Mouse (Mus musculus) hindbrain, embryonic 10.5 days (tissue): ENCODE measurements at regions not wholly inside any gene's neighbourhood (a gene's known extent, or its start where the extent isn't known, plus 50 kb on each side); places are given as distances from the start of the nearest gene placed in this dataset.

ENCODE experiments used
- DNase-seq: peaks from one replicate; pipeline ENCODE4 v3.0.0-alpha.2; 2017; ENCODE audit warnings: low spot score
- H3K27ac ChIP-seq: fragments of 300-500 bp; sonication (generic); 2 replicates; pipeline ENCODE4 v1.5.1; 2016; ENCODE audit warnings: mild to moderate bottlenecking, moderate library complexity
- H3K27me3 ChIP-seq: fragments of 300-500 bp; sonication (generic); 2 replicates; pipeline ENCODE4 v1.6.1; 2016; ENCODE audit warnings: mild to moderate bottlenecking; ENCODE audit not compliant: poor library complexity, insufficient read depth, severe bottlenecking
- H3K36me3 ChIP-seq: fragments of 300-500 bp; sonication (generic); 2 replicates; pipeline ENCODE4 v1.6.1; 2016; ENCODE audit warnings: mild to moderate bottlenecking, moderate library complexity
- H3K4me1 ChIP-seq: fragments of 300-500 bp; sonication (generic); replicated peaks from 2 replicates; pipeline ENCODE4 v1.6.1; 2016; ENCODE audit warnings: mild to moderate bottlenecking
- H3K4me3 ChIP-seq: fragments of 300-500 bp; sonication (generic); 2 replicates; pipeline ENCODE4 v1.5.1; 2016; ENCODE audit warnings: mild to moderate bottlenecking, moderate library complexity
- H3K9me3 ChIP-seq: fragments of 300-500 bp; sonication (generic); 2 replicates; pipeline ENCODE4 v1.6.1; 2016; ENCODE audit warnings: mild to moderate bottlenecking, moderate library complexity
- WGBS: fragments of 180-500 bp; shearing (Covaris S2); methylation state at CpG from one replicate; pipeline ENCODE4 v1.1.7; 2016; 5-methylcytosine and 5-hydroxymethylcytosine counted together

DNA sequence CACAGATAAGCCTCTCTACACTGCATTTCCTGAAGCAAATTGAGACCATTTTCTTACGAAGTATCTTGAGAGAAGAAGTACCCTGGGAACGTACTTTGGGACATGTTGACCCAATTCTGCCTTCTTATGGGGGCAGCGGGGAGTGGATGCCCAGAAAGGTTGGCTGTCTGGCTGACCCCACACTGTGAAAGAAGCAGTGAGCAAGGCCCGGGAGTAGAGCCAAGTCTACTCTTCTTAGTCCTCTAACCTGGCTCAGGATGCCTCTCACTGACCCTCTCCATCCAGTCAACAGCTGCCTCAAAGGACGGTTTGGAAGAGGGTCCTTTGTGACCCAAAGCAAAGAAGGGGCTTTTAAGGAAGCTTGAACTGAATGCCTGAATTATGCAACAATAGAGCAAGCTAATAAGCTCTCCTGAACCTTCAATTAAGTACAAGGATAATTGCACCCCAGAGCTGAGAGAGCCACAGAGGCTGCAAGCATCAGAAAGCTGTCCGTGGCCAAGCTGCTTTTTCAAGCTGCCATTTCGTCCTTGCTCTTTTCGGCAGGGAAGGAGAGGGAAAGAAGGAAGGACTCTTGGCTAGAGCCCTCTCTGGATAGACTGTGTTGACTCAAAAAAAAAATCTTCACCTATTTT is 70.3 kb downstream of the Pctp start:
- Histone ChIP-seq H3K36me3 (no peaks in the 10 kb centered on the region), H3K27me3 (no peaks in the 10 kb centered on the region), H3K9me3 (no peaks in the 10 kb centered on the region), H3K4me1 (no peaks in the 10 kb centered on the region), H3K4me3 (no peak overlapping the region), H3K27ac (no peak overlapping the region)
- WGBS: 77% methylated on average over 8 of the region's 8 CpGs
- no peak for DNase-seq

GRCm38 (mm10) chr11:89929115-89929988 is 73.3 kb downstream of the Pctp start:
- WGBS: 87% methylated on average over 12 of the region's 12 CpGs
- no peaks in the 10 kb centered on the region for H3K9me3 ChIP-seq
- no peaks in the 10 kb centered on the region for H3K27me3 ChIP-seq

GRCm38 (mm10) chr11:89927483-89928156 is 75.1 kb downstream of the Pctp start:
- WGBS: 91% methylated on average over 3 of the region's 3 CpGs
- DNase-seq: no peak
- no peak overlapping the region for H3K4me3 ChIP-seq
- H3K9me3 ChIP-seq: no peaks in the 10 kb centered on the region
- H3K4me1 ChIP-seq: 0 out of 2 replicates have a peak, but pooled peaks cover 3% of the 10 kb centered on the region
- H3K27ac ChIP-seq: no peak overlapping the region
- no peaks in the 10 kb centered on the region for H3K36me3 ChIP-seq
- H3K27me3 ChIP-seq: no peaks in the 10 kb centered on the region

More at GRCm38 (mm10) chr11:89929115-89929988, 73.3 kb downstream of the Pctp start:
- no peak for DNase-seq
- no peaks in the 10 kb centered on the region for H3K36me3 ChIP-seq
- H3K27ac ChIP-seq: no peak overlapping the region
- H3K4me1 ChIP-seq: 0 out of 2 replicates have a peak, but pooled peaks cover 3% of the 10 kb centered on the region
- H3K4me3 ChIP-seq: no peak overlapping the region

DNA sequence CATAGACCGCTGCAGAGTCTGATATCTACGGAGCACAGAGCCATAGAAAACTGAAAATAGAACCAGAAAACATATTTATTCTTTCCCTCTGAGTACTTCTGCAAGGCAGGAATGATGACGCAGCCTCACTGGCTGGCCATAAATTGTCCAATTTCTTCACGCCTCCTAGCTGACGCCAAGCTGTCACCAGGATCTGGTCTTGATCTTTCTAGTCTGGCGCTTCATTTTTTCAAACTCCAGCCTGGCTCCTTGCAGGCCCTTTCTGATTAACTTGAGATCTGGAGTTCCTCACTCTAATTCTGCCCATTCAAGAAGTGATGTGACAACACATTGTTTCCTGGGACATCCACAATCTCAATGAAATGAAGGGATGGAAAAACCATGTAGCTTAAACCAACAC is 80.1 kb downstream of the Pctp start:
- Histone ChIP-seq H3K9me3 (no peaks in the 10 kb centered on the region), H3K4me3 (no peak overlapping the region), H3K27me3 (no peaks in the 10 kb centered on the region), H3K36me3 (no peaks in the 10 kb centered on the region), H3K4me1 (0 out of 2 replicates have a peak, but pooled peaks cover 3% of the 10 kb centered on the region), H3K27ac (no peak overlapping the region)
- no peak for DNase-seq
- WGBS: 84% methylated on average over 6 of the region's 6 CpGs

GRCm38 (mm10) chr11:89921146-89921545 is 81.5 kb downstream of the Pctp start:
- H3K4me1 ChIP-seq: no peaks in the 10 kb centered on the region
- peak; percentile 18 for DNase-seq
- H3K27me3 ChIP-seq: no peaks in the 10 kb centered on the region
- 51% methylated on average over 6 of the region's 6 CpGs for WGBS
- no peak overlapping the region for H3K4me3 ChIP-seq
- H3K9me3 ChIP-seq: no peaks in the 10 kb centered on the region
- H3K27ac ChIP-seq: no peak overlapping the region
- no peaks in the 10 kb centered on the region for H3K36me3 ChIP-seq

GRCm38 (mm10) chr11:89915795-89916194 is 86.9 kb downstream of the Pctp start:
- no peak overlapping the region for H3K27ac ChIP-seq
- H3K27me3 ChIP-seq: no peaks in the 10 kb centered on the region
- 88% methylated on average over 4 of the region's 4 CpGs for WGBS
- no peaks in the 10 kb centered on the region for H3K4me1 ChIP-seq
- DNase-seq: no peak
- H3K36me3 ChIP-seq: no peaks in the 10 kb centered on the region
- H3K4me3 ChIP-seq: no peak overlapping the region
- H3K9me3 ChIP-seq: no peaks in the 10 kb centered on the region

GRCm38 (mm10) chr11:89914577-89914976 is 88.1 kb downstream of the Pctp start:
- DNase-seq: no peak
- Histone ChIP-seq H3K27ac (no peak overlapping the region), H3K27me3 (no peaks in the 10 kb centered on the region), H3K4me1 (no peaks in the 10 kb centered on the region), H3K36me3 (no peaks in the 10 kb centered on the region), H3K9me3 (no peaks in the 10 kb centered on the region), H3K4me3 (no peak overlapping the region)
- 86% methylated on average over 2 of the region's 2 CpGs for WGBS

GRCm38 (mm10) chr11:89901241-89901740 is 101.4 kb downstream of the Pctp start:
- no peak for DNase-seq
- H3K4me3 ChIP-seq: no peak overlapping the region
- no peaks in the 10 kb centered on the region for H3K27me3 ChIP-seq
- no peaks in the 10 kb centered on the region for H3K9me3 ChIP-seq
- no peaks in the 10 kb centered on the region for H3K4me1 ChIP-seq
- 85% methylated on average over 9 of the region's 9 CpGs for WGBS
- no peaks in the 10 kb centered on the region for H3K36me3 ChIP-seq
- no peak overlapping the region for H3K27ac ChIP-seq

- no peak for DNase-seq
- H3K27me3 ChIP-seq: no peaks in the 10 kb centered on the region
- WGBS: 78% methylated on average over 4 of the region's 4 CpGs
- no peak overlapping the region for H3K27ac ChIP-seq
- H3K4me3 ChIP-seq: no peak overlapping the region
- no peaks in the 10 kb centered on the region for H3K9me3 ChIP-seq
- no peaks in the 10 kb centered on the region for H3K36me3 ChIP-seq
- no peaks in the 10 kb centered on the region for H3K4me1 ChIP-seq
Measured at GRCm38 (mm10) chr11:89898516-89898915, 104.2 kb downstream of the Pctp start.

GRCm38 (mm10) chr11:89896854-89897253 is 105.8 kb downstream of the Pctp start:
- no peak for DNase-seq
- Histone ChIP-seq H3K4me3 (no peak overlapping the region), H3K9me3 (no peaks in the 10 kb centered on the region), H3K27me3 (no peaks in the 10 kb centered on the region), H3K27ac (no peak overlapping the region), H3K36me3 (no peaks in the 10 kb centered on the region), H3K4me1 (no peaks in the 10 kb centered on the region)
- 72% methylated on average over 3 of the region's 3 CpGs for WGBS

DNA sequence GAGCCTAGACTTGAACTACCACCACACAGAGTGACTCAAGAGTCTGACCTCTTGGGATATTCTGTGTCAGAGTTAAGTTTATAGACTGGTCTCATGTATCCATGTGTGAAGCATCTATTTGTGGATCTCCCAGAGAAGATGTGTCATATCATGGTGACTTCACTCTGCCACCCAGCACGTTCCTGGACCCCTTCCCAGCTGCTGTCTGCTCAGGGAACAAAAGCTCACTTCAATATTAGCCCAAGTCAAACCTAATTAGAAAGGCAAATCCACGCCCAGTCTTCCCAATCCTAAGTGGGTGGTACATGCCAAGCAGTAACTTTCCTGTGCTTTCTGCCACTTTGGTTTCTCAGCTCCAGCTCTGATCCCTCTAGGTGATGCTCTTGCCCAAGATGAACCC is 94.1 kb upstream of the Ankfn1 start:
- H3K4me3 ChIP-seq: no peak overlapping the region
- no peak for DNase-seq
- H3K27ac ChIP-seq: no peak overlapping the region
- H3K4me1 ChIP-seq: no peaks in the 10 kb centered on the region
- no peaks in the 10 kb centered on the region for H3K9me3 ChIP-seq
- no peaks in the 10 kb centered on the region for H3K36me3 ChIP-seq
- WGBS: 56% methylated on average over 2 of the region's 2 CpGs
- no peaks in the 10 kb centered on the region for H3K27me3 ChIP-seq

GRCm38 (mm10) chr11:89867575-89867974 is 90.1 kb upstream of the Ankfn1 start:
- Histone ChIP-seq H3K36me3 (no peaks in the 10 kb centered on the region), H3K4me3 (no peak overlapping the region), H3K4me1 (no peaks in the 10 kb centered on the region), H3K27me3 (no peaks in the 10 kb centered on the region), H3K27ac (no peak overlapping the region), H3K9me3 (no peaks in the 10 kb centered on the region)
- DNase-seq: no peak
- 76% methylated on average over 2 of the region's 2 CpGs for WGBS
